Mouse (Mus musculus) cerebellum, adult 2 months (tissue): ENCODE data around the gene Tbl1xr1.

Source experiments
- CTCF ChIP-seq: fragments of 200-500 bp; IDR thresholded peaks from 2 replicates; pipeline ENCODE4 v1.5.1; 2011; ENCODE audit warnings: low read depth, mild to moderate bottlenecking, control low read depth, low read length, moderate library complexity, borderline replicate concordance; ENCODE audit not compliant: insufficient read depth
- POLR2A ChIP-seq: fragments of 200-500 bp; IDR thresholded peaks from 2 replicates; pipeline ENCODE4 v1.6.1; 2011; ENCODE audit warnings: low read length, control low read depth, borderline replicate concordance; ENCODE audit not compliant: insufficient read depth

- TF ChIP-seq CTCF, result no peak
- TF ChIP-seq POLR2A, result no peak
Measured at GRCm38 (mm10) chr3:22133626-22134025, 57.2 kb downstream of the Tbl1xr1 start.
